Mouse (Mus musculus) adrenal gland, postnatal 10 days (tissue): Measurements from ENCODE around the gene Bzw1. TPM values are rescaled to one million over a fixed set of nuclear protein-coding genes. Genes with fewer than 3 reads are reported as not detected.
"Not testable (repeated sequence)": the region's sequence is repeated elsewhere in the genome, so short reads cannot be mapped to it uniquely, and the experiment has no call there.

ENCODE experiments used
- DNase-seq: peaks from one replicate; pipeline ENCODE4 v3.0.0; 2021; ENCODE audit warnings: mixed read lengths
- long read RNA-seq, 2 experiments: library from polyadenylated mRNA; stranded (forward); transcript quantifications; one replicate each; pipeline ENCODE4 v2.0.0; 2021
- total RNA-seq, 2 experiments: library from RNA; stranded (reverse); gene quantifications; 2 replicates each; pipeline ENCODE4 v1.2.3; 2021

Bzw1 gene
- 100 to 1,000 TPM; 151 to 169 TPM for total RNA-seq
- long read RNA-seq, experiment 1, transcript Bzw1-201 (12 exons, 3,876 nt): major isoform, 378 of 415 reads
- long read RNA-seq, experiment 1, partial matches to known transcripts: 22 of 415 reads
- long read RNA-seq, experiment 1, other reads (novel, unspliced or antisense): 15 of 415 reads
- long read RNA-seq, experiment 2, transcript Bzw1-201 (12 exons, 3,876 nt): major isoform, 177 of 198 reads
- long read RNA-seq, experiment 2, partial matches to known transcripts: 6 of 198 reads
- long read RNA-seq, experiment 2, other reads (novel, unspliced or antisense): 15 of 198 reads

DNA sequence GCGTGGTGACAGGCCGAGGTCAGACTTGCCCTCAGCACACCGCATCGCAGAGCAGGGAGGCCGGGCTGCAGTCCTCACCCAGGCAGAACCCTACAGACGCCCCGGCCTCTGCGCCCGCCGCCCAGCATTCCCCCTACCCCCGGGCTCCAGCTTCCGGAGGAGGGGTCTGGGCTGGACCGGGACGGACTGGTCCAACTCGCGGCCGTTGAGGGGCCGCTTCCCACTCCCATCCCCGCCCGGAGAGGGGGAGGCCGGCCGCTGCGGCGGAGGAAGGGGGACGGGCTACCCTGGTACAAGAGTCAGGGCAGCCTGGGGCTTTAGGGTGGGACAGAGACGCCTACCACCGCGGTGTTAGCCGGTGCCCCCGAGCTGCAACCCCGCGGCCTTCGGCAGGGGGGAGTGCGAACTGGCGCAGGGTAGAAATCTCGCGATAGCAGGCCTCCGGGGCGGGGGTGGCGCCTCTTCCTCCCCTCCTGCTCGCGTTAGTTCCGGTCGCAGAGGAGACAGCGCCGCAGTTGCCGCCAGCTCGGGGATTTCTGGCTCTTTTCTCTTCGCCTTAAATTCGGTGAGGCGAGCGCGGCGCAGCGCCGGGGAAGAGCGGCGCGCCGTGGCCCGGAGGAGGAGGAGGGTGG, at the start of gene Bzw1:
Gene Bzw1 (plus strand): TSS at position 247 of the 632 bp plus-strand sequence.
- peak; percentile 96 for DNase-seq

DNA sequence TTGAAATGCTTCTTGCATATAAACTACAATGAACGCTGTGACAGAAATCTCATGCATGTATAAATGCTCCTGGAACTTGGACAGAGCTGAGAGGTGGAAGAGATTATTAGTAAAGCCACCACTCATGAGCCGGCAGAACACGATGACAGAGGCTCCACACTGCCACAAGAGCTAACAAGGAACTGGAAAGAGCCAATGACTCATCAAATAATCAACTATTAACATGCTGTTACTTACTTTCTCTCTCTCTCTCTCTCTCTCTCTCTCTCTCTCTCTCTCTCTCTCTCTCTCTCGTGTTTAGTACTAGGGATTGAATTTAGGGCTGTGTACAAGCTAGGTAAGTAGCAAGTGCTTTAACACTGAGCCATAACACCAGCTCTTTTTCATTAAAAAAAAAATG, 48.8 kb upstream of the Bzw1 start:
- DNase-seq: no peak

DNA sequence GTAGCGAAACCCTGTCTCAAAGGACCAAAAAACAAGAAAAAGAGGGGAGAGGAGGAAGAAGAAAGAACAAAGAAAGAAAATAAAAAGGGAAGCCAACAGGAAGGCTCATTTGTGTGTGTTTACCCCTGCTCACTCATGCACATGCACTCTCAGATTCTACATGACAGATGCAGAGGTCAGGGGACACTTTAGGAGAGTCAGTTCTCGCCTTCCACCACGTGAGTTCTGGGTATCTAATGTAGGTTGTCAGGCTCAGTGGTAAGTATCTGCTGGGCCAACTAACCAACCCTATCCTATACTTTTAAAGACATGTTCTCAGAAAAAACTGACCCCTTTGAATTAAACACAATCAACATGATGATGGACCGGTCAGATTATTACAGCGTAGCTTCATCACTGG, 48.1 kb upstream of the Bzw1 start:
- DNase-seq: no peak

DNA sequence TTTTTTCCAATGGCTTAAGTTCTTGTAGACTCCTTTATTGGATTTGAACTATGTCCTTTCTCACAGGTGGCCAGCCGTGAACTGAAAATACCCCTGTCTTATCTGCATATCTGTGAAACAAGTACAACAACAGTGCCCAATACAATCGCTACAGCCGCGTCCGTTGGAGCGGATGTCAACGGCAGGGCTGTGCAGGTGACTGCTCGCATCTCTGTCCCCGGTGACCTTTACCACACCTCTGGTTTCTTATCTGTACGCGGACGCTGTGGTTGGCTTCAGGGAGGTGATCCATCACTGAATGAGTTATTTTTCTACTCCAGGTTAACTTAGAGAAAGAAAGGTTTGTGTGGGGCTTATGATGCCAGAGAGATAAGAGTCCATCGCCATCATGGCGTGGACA, 46.5 kb upstream of the Bzw1 start:
- DNase-seq: no peak

- no peak for DNase-seq
These were observed 44.0 kb upstream of the Bzw1 start for GRCm38 (mm10) chr1:58348712-58349111.

- no peak for DNase-seq
These were observed 39.3 kb upstream of the Bzw1 start for GRCm38 (mm10) chr1:58353238-58353893.

GRCm38 (mm10) chr1:58358958-58359901, 33.5 kb upstream of the Bzw1 start:
- peak; percentile 75 for DNase-seq

GRCm38 (mm10) chr1:58362296-58362695, 30.4 kb upstream of the Bzw1 start:
- DNase-seq: no peak

- DNase-seq: no peak
These were observed 28.1 kb upstream of the Bzw1 start for GRCm38 (mm10) chr1:58364551-58364950.

GRCm38 (mm10) chr1:58365829-58366228, 26.9 kb upstream of the Bzw1 start:
- no peak for DNase-seq

GRCm38 (mm10) chr1:58366737-58367471, 25.8 kb upstream of the Bzw1 start:
- DNase-seq: no peak

DNA sequence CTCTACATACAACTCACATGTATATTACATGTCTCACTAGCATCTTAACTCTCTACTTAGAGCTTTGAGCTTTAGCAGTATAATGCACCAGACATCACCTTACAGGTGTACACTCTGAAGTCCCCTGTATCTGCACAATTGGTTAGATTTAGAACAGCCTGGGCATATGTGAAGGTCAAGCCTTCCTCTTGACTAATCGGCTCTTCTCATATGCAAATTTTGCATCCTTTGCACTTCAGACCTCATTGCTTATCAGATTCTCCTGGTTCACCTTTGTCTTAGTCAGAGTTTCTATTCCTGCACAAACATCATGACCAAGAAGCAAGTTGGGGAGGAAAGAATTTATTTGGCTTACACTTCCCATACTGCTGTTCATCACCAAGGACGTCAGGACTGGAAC, 23.0 kb upstream of the Bzw1 start:
- no peak for DNase-seq

DNA sequence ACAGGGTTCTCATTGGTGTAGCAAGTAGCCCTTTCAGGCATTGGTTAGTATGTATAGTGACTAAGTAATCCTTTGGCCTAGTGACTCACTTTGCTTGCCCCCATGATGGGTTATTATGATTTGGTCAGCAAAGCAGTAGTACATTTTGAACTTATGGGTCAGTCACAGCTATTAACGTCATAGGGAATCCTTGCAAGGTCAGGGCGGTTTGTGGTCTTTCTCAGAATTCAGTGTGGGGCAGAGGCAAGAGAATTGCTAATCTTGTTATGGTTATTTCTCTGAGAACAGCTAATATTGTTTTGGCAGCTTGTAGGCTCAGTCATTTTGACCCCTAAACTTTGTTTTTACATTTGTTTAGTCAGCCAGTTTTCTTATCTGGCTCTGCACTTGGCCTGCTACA, 18.4 kb upstream of the Bzw1 start:
- not testable (repeated sequence) for DNase-seq

DNA sequence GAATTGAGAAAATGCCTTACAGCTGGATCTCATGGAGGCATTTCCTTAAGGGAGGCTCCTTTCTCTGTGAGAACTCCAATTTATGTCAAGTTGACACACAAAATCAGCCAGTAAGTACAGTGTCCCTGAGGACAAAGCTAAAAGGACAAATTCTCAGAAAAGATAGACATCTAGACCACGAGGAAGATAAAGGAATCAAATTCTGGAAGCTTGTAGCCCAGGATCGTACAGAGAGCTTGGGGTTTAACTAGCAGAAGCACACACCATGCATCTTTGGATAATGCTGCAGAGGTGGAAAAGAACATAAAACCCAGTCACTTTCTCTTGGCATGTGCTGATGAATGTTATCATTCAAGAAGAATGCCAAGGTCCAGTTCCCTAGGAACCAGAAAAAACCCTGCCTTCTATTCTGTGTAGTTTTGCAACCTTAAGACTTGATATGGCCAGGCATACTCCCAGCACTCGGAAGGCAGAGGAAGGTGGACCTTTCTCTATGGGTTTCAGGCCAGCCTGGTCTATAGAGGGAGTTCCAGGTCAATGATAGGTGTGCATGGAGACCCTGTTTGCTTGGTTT, 17.0 kb upstream of the Bzw1 start:
- DNase-seq: peak; percentile 21

DNA sequence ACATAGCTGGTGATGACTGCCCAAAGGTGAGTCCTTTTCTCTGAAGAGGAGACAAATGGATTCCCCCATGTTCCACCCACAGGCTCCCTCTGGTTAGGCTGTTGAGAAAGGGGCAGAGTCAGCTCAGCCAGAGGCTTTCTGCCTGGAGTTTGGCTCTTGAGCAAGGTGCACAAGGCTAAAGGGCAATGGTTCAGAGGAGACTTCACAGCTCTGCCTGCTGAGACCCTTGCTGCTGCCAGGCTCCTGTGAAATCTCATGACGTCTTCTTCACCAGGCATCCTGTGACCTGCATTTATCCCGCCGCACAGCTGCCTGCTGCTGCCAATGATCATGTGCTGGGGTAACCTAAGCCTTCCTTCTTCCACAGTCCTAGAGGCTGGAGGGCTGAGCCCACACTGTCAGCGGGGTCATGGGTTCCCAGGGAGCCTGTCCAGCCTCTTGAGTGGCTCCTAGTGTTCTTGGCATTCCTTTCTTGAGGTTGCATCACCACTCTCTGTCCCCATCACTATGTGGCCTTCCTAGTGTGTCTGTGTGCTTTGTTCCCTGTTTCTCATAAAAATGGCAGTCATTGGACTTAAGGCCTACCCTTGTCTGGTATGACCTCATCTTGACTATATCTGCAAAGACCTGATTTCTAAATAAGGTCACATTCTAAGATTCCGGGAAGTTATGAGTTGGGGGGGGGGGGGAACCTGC, 10.0 kb upstream of the Bzw1 start:
- peak; percentile 38 for DNase-seq

GRCm38 (mm10) chr1:58391421-58392267, 1.1 kb upstream of the Bzw1 start:
- peak; percentile 14 for DNase-seq

- DNase-seq: no peak
These were observed 438 bp upstream of the Bzw1 start for GRCm38 (mm10) chr1:58392268-58392651.

- DNase-seq: peak; percentile 70
These were observed 842 bp downstream of the Bzw1 start for GRCm38 (mm10) chr1:58393284-58394195.

- no peak for DNase-seq
These were observed 2.6 kb downstream of the Bzw1 start for GRCm38 (mm10) chr1:58395341-58395740.
